Mouse (Mus musculus): ENCODE data around the gene Ankrd39. TPM values are rescaled to one million over a fixed set of nuclear protein-coding genes. Genes with fewer than 3 reads are reported as not detected.

Ankrd39 gene
- total RNA-seq, 2 experiments from 2014 or later = 13.9 to 18.7 TPM

- DNase-seq (ENCODE audit: low spot score in 2 of 2) = no peak
- intact Hi-C loops (cut with DNase I) = no loop called here
Observed at GRCm38 (mm10) chr1:36536397-36536728, 10.9 kb downstream of the Ankrd39 start.

GRCm38 (mm10) chr1:36535477-36536396 lies 11.5 kb downstream of the Ankrd39 start:
- intact Hi-C loops (cut with DNase I) = no loop called here
- no peak for DNase-seq (ENCODE audit: low spot score in 2 of 2)

GRCm38 (mm10) chr1:36534595-36535058 lies 12.6 kb downstream of the Ankrd39 start:
- intact Hi-C loops (cut with DNase I) = no loop called here
- DNase-seq (ENCODE audit: low spot score in 2 of 2) = no peak

- intact Hi-C loops (cut with DNase I) = no loop called here
- no peak for DNase-seq (ENCODE audit: low spot score in 2 of 2)
Observed at GRCm38 (mm10) chr1:36533546-36533945, 13.7 kb downstream of the Ankrd39 start.

- intact Hi-C loops (cut with DNase I) = no loop called here
- no peak for DNase-seq (ENCODE audit: low spot score in 2 of 2)
Observed at GRCm38 (mm10) chr1:36531461-36531860, 15.8 kb downstream of the Ankrd39 start.

GRCm38 (mm10) chr1:36530962-36531361 lies 16.3 kb downstream of the Ankrd39 start:
- intact Hi-C loops (cut with DNase I) = no loop called here

GRCm38 (mm10) chr1:36530485-36530884 lies 16.8 kb downstream of the Ankrd39 start:
- DNase-seq (ENCODE audit: low spot score in 2 of 2) = no peak
- intact Hi-C loops (cut with DNase I) = no loop called here

More at GRCm38 (mm10) chr1:36530962-36531361, 16.3 kb downstream of the Ankrd39 start:
- no peak for DNase-seq (ENCODE audit: low spot score in 2 of 2)

GRCm38 (mm10) chr1:36529875-36530274 lies 17.4 kb downstream of the Ankrd39 start:
- no peak for DNase-seq (ENCODE audit: low spot score in 2 of 2)
- intact Hi-C loops (cut with DNase I) = no loop called here

GRCm38 (mm10) chr1:36529274-36529673 lies 18.0 kb downstream of the Ankrd39 start:
- intact Hi-C loops (cut with DNase I) = no loop called here
- no peak for DNase-seq (ENCODE audit: low spot score in 2 of 2)

GRCm38 (mm10) chr1:36528351-36528750 lies 18.9 kb downstream of the Ankrd39 start:
- intact Hi-C loops (cut with DNase I) = no loop called here
- no peak for DNase-seq (ENCODE audit: low spot score in 2 of 2)

GRCm38 (mm10) chr1:36526903-36527302 lies 20.3 kb downstream of the Ankrd39 start:
- no peak for DNase-seq (ENCODE audit: low spot score in 2 of 2)

GRCm38 (mm10) chr1:36525774-36526173 lies 21.5 kb downstream of the Ankrd39 start:
- no peak for DNase-seq (ENCODE audit: low spot score in 2 of 2)
- intact Hi-C loops (cut with DNase I) = no loop called here

More at GRCm38 (mm10) chr1:36526903-36527302, 20.3 kb downstream of the Ankrd39 start:
- intact Hi-C loops (cut with DNase I) = no loop called here

GRCm38 (mm10) chr1:36524058-36524457 lies 23.2 kb downstream of the Ankrd39 start:
- intact Hi-C loops (cut with DNase I) = no loop called here
- DNase-seq (ENCODE audit: low spot score in 2 of 2) = no peak

GRCm38 (mm10) chr1:36523332-36524013 lies 23.8 kb downstream of the Ankrd39 start:
- DNase-seq (ENCODE audit: low spot score in 2 of 2) = no peak
- intact Hi-C loops (cut with DNase I) = no loop called here

GRCm38 (mm10) chr1:36522210-36522609 lies 25.0 kb downstream of the Ankrd39 start:
- intact Hi-C loops (cut with DNase I) = no loop called here
- no peak for DNase-seq (ENCODE audit: low spot score in 2 of 2)

GRCm38 (mm10) chr1:36519626-36520025 lies 27.6 kb downstream of the Ankrd39 start:
- intact Hi-C loops (cut with DNase I) = no loop called here
- no peak for DNase-seq (ENCODE audit: low spot score in 2 of 2)

GRCm38 (mm10) chr1:36518259-36518658 lies 29.0 kb downstream of the Ankrd39 start:
- intact Hi-C loops (cut with DNase I) = no loop called here
- no peak for DNase-seq (ENCODE audit: low spot score in 2 of 2)

GRCm38 (mm10) chr1:36513718-36514117 lies 33.5 kb downstream of the Ankrd39 start:
- peak; percentile 39 to 60 for DNase-seq (ENCODE audit: low spot score in 2 of 2)
- intact Hi-C loops (cut with DNase I) = no loop called here

- intact Hi-C loops (cut with DNase I) = no loop called here
- DNase-seq (ENCODE audit: low spot score in 2 of 2) = peak in 1 of 2 experiments; percentile 57
Observed at GRCm38 (mm10) chr1:36513310-36513709, 33.9 kb downstream of the Ankrd39 start.

GRCm38 (mm10) chr1:36512966-36513280 lies 34.3 kb downstream of the Ankrd39 start:
- intact Hi-C loops (cut with DNase I) = no loop called here
- DNase-seq (ENCODE audit: low spot score in 2 of 2) = no peak

All from left cerebral cortex, postnatal 14 days (tissue).